Mouse (Mus musculus): ENCODE measurements around the gene Pdxk. TPM values are rescaled to one million over a fixed set of nuclear protein-coding genes. Genes with fewer than 3 reads are reported as not detected.
A peak's percentile ranks its signal among the peaks of the same experiment; 100 is the strongest.
"Not testable (repeated sequence)": the region's sequence is repeated elsewhere in the genome, so short reads cannot be mapped to it uniquely, and the experiment has no call there.

Gene Pdxk
- polyA plus RNA-seq (2014; fragmentation: Nextera tagmentation; extraction: Ambion mirVana): 8.0 and 9.2 TPM in 2 replicates

DNA sequence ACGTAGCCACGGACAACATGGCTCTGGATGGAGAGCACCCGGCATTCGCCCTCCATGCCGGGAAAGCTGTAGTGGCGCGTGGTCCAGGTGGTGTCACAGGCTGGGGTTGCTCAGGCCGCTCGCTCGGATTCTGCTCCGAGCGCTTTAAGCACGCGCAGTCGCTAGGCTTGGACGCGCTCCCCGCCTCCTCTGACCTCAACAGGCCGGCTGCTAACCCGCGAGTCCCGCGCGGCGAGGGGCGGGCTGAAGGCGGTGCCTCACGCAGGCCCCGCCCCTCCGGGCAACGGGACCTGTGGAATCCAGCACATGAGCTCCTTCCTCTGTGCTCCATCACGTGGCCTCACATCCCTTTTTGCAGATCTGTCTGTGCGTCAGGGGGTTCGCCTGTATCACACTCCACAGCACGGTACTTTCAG lies at the start of gene Pdxk:
TSS of gene Pdxk (minus strand) at position 184 of the 416 bp plus-strand sequence.
- Histone ChIP-seq H3K4me3 (ENCODE audit: low read depth, low read length) (peak within 1 kb of the TSS; percentile 62), H3K4me1 (replicated peaks; ENCODE audit: control insufficient read depth, insufficient read depth, low read length) (peaks cover 2% of the 10 kb centered on the region; the same call in 1 of the 2 replicates), H3K27ac (ENCODE audit: low read depth, low read length) (no peak within 1 kb of the TSS), H3K9ac (ENCODE audit: low read length) (peak within 1 kb of the TSS; percentile 67), H3K4me2 (ENCODE audit: low read depth, low read length, severe bottlenecking) (peak within 1 kb of the TSS; percentile 99), H3K27me3 (ENCODE audit: control insufficient read depth, insufficient read depth, low read length) (no peaks in the 10 kb centered on the region), H3K9me3 (ENCODE audit: control insufficient read depth, low read length) (no peaks in the 10 kb centered on the region), H3K36me3 (ENCODE audit: control insufficient read depth, insufficient read depth, low read length) (no peaks in the 10 kb centered on the region)
- DNase-seq (ENCODE audit: low spot score): peak; percentile 95
- 1% methylated on average over 31 of the region's 35 CpGs for WGBS
- ATAC-seq (replicated peaks; ENCODE audit: low FRiP score): peak; percentile 93

DNA sequence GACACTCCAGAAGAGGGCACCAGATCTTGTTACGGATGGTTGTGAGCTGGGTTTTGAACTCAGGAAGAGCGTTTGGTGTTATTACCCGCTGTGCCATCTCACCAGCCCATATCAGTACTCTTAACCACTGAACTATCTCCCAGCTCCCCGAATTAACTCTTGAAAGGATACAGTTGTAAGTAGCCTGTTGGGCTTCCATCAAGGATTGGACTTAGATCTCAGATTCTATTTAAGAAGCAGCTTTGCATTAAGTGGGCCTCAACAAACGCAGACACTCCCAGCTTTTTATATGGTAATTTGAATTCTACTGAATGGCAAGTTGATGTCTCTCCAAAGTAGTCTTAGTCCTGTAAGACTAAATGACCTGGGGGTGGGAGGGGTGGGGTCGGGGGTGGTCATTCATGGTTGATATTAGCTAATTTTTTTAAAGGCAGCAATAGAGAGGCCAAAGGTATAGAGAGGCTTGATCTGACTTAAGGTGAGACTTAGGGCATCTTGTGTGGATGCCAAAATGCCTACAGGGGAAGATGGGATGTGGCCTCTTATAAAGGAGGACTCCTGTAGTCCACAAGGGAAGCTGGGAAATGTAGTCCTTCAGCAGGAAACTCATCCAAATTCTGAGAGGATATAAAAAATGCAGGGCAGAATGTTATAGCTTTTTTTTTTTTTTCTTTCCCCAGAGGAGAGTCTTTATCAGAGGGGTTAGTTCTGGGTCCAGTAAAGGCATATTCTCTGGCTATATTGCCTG lies 38.4 kb upstream of the Pdxk start:
- H3K4me3 ChIP-seq (ENCODE audit: low read depth, low read length): no peak overlapping the region
- no peak overlapping the region for H3K4me2 ChIP-seq (ENCODE audit: low read depth, low read length, severe bottlenecking)
- no peak overlapping the region for H3K9ac ChIP-seq (ENCODE audit: low read length)
- H3K9me3 ChIP-seq (ENCODE audit: control insufficient read depth, low read length): no peaks in the 10 kb centered on the region
- H3K36me3 ChIP-seq (ENCODE audit: control insufficient read depth, insufficient read depth, low read length): no peaks in the 10 kb centered on the region
- H3K4me1 ChIP-seq (replicated peaks; ENCODE audit: control insufficient read depth, insufficient read depth, low read length): no peaks in the 10 kb centered on the region
- 78% methylated on average over 6 of the region's 6 CpGs for WGBS
- H3K27me3 ChIP-seq (ENCODE audit: control insufficient read depth, insufficient read depth, low read length): no peaks in the 10 kb centered on the region
- DNase-seq (ENCODE audit: low spot score): no peak
- no peak overlapping the region for H3K27ac ChIP-seq (ENCODE audit: low read depth, low read length)
- ATAC-seq (replicated peaks; ENCODE audit: low FRiP score): no peak

DNA sequence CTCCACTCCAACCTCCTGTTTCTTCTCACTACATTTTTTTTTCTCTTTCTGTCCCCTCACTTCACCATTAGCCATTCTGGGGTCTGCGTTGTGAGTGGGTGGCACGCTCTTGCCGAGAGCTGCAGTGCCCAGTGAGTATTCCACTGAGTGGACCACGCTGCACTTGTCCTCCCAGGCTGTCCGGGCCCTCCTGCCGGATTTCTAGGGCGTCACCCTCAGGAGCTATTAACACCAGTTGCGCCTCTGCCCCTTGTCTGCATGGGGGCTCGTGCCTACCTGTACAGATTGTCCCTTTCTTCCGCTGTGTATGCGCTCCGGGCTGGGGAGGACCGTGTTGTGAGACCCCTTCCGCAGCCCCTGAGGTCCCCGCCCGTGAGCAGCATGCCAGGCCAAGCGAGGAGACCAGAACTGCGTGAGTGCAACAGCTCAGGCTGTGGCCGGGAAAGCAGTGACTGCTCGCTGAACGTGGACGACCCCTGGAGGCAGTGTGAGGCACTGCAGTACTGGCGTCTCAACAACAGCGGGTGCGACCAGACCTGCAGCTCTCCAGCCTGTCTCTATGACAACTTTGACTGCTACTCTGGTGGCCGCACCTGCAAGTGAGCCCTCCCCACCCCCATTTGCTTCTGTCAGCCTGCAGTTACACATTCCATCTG lies 22.8 kb upstream of the Pdxk start:
- H3K9me3 ChIP-seq (ENCODE audit: control insufficient read depth, low read length): no peaks in the 10 kb centered on the region
- WGBS: 7% methylated on average over 26 of the region's 26 CpGs
- ATAC-seq (replicated peaks; ENCODE audit: low FRiP score): peak; percentile 84
- peak; percentile 93 for DNase-seq (ENCODE audit: low spot score)
- no peak overlapping the region for H3K4me3 ChIP-seq (ENCODE audit: low read depth, low read length)
- H3K27me3 ChIP-seq (ENCODE audit: control insufficient read depth, insufficient read depth, low read length): peaks cover 4% of the 10 kb centered on the region; the same call in 1 of the 2 replicates
- H3K4me2 ChIP-seq (ENCODE audit: low read depth, low read length, severe bottlenecking): peak overlapping the region; percentile 47
- peak overlapping the region; percentile 36; the same call in 1 of the 2 replicates for H3K9ac ChIP-seq (ENCODE audit: low read length)
- H3K4me1 ChIP-seq (replicated peaks; ENCODE audit: control insufficient read depth, insufficient read depth, low read length): no peaks in the 10 kb centered on the region
- no peaks in the 10 kb centered on the region for H3K36me3 ChIP-seq (ENCODE audit: control insufficient read depth, insufficient read depth, low read length)
- no peak overlapping the region for H3K27ac ChIP-seq (ENCODE audit: low read depth, low read length)

DNA sequence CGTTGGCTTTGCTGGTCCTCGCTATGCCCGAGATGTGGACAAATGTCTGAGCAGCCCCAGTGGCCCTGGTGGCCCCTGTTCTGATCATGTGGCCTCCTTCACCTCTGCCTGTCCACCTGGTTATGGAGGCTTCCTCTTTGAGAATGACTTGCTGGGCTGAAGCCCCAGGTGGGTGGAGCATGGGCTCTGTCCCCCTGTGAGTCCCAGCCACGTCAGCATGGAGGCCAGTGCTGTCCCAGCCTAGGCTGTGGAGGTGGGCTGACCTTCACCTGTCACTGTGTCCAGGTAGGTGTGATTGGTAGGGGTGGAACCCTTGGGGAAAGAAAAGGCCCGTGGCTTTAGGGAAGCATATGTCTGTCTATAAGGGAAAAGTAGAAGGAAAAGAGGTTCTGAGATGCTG lies 22.1 kb upstream of the Pdxk start:
- DNase-seq (ENCODE audit: low spot score) (no peak), ATAC-seq (replicated peaks; ENCODE audit: low FRiP score) (no peak)
- no peak overlapping the region for H3K27ac ChIP-seq (ENCODE audit: low read depth, low read length)

DNA sequence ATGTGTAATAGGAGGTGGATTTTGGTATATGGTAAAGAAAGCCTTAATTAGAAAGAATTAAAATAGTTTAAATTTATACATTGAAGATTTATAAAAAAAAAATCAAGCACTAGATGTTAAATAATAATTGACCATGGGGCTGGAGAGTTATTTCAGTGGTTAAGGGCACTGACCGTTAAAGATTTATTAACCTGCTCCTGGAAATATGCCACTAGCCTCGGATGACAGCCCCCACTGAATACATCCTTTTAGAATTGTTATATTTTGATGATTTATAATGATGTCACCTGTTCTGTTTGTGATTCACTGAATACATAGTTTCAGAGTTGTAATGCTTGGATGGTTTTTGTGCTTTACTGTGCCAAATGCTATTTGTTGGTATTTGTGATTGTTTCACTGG lies 20.6 kb upstream of the Pdxk start:
- not testable (repeated sequence) for H3K4me2 ChIP-seq (ENCODE audit: low read depth, low read length, severe bottlenecking); DNase-seq (ENCODE audit: low spot score); H3K9ac ChIP-seq (ENCODE audit: low read length); H3K4me1 ChIP-seq (replicated peaks; ENCODE audit: control insufficient read depth, insufficient read depth, low read length); H3K27ac ChIP-seq (ENCODE audit: low read depth, low read length); H3K36me3 ChIP-seq (ENCODE audit: control insufficient read depth, insufficient read depth, low read length); H3K9me3 ChIP-seq (ENCODE audit: control insufficient read depth, low read length); ATAC-seq (replicated peaks; ENCODE audit: low FRiP score); H3K4me3 ChIP-seq (ENCODE audit: low read depth, low read length); H3K27me3 ChIP-seq (ENCODE audit: control insufficient read depth, insufficient read depth, low read length)
- 90% methylated on average over 2 of the region's 2 CpGs for whole genome bisulfite sequencing

More for the DNA sequence above, 22.1 kb upstream of the Pdxk start:
- Histone ChIP-seq H3K27me3 (ENCODE audit: control insufficient read depth, insufficient read depth, low read length) (peaks cover 6% of the 10 kb centered on the region; the same call in 1 of the 2 replicates), H3K4me3 (ENCODE audit: low read depth, low read length) (no peak overlapping the region), H3K9me3 (ENCODE audit: control insufficient read depth, low read length) (no peaks in the 10 kb centered on the region), H3K9ac (ENCODE audit: low read length) (no peak overlapping the region), H3K4me1 (replicated peaks; ENCODE audit: control insufficient read depth, insufficient read depth, low read length) (no peaks in the 10 kb centered on the region), H3K4me2 (ENCODE audit: low read depth, low read length, severe bottlenecking) (no peak overlapping the region), H3K36me3 (ENCODE audit: control insufficient read depth, insufficient read depth, low read length) (no peaks in the 10 kb centered on the region)
- 74% methylated on average over 5 of the region's 5 CpGs for WGBS

DNA sequence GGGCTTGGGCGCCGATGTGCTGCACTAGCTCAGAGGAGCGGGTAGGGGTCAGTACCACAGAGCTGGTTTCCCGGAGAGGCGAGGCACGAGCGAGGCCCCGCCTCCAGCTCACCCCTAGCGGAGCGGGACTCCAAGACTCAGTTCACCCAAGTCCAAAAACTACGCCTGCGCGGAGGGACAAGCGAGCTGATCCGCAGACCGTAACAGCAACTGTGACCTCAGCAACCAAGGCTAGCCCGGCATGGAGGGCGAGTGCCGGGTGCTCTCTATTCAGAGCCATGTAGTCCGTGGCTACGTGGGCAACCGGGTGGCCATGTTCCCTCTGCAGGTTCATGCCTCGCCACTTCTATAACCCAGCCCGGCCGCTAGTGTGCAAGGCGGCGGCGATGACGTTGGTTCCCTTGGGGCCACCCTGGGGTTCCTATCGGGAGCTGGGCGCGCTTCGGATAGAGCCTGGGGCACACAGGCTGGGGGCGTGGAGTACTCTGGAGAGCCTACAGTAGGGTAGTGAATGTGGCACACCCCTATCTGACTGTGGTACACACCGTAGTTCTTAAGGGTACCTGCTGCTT lies 17.2 kb upstream of the Pdxk start:
- Histone ChIP-seq H3K9ac (ENCODE audit: low read length) (peak overlapping the region; percentile 63), H3K4me2 (ENCODE audit: low read depth, low read length, severe bottlenecking) (peak overlapping the region; percentile 83), H3K36me3 (ENCODE audit: control insufficient read depth, insufficient read depth, low read length) (no peaks in the 10 kb centered on the region), H3K4me3 (ENCODE audit: low read depth, low read length) (peak overlapping the region; percentile 43), H3K27me3 (ENCODE audit: control insufficient read depth, insufficient read depth, low read length) (peaks cover 6% of the 10 kb centered on the region; the same call in 1 of the 2 replicates), H3K4me1 (replicated peaks; ENCODE audit: control insufficient read depth, insufficient read depth, low read length) (0 out of 2 replicates have a peak, but pooled peaks cover 4% of the 10 kb centered on the region), H3K9me3 (ENCODE audit: control insufficient read depth, low read length) (no peaks in the 10 kb centered on the region), H3K27ac (ENCODE audit: low read depth, low read length) (no peak overlapping the region)
- 1% methylated on average over 35 of the region's 35 CpGs for WGBS
- peak; percentile 88 for DNase-seq (ENCODE audit: low spot score)
- ATAC-seq (replicated peaks; ENCODE audit: low FRiP score): peak; percentile 95

DNA sequence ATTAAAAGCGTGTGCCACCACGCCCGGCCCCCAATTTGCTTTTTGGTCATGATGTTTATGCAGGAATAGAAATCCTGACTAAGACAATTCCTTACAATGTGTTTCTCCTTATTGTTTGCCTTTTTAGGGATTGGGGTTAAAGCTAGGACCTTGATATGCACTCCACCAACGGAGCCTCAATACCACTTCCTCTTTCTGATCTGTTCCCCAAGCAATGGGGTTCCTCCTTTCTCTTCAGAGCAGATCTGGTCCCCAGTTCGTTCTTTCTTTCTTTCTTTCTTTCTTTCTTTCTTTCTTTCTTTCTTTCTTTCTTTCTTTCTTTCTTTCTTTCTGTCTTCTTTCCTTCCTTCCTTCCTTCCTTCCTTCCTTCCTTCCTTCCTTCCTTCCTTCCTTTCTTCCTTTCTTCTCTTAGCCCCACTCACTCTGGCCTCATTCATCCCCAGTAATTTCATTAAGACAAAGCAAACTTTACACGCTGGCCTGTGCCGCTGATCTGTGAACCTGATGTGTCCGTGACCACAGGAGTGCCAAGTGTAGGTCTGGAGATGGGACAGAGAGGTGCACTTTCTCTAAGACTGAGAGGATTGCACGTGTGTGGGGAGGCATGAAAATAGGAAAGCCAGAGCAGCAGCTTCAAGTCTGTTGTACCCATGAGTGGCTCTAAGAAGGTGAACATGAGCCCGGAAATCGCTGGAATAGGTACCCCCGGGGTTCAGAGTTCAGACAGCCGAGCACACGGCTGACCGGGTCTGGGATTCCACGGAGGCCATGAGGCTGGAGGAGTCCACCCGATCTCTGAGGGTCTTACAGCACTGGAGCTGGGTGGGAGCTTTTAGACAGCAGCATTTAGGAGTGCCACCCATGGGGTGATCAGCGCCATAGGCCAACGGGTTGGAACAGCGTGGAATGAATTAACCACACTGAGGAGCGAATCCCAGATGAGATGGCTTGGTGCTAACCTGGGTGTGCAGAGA lies 16.5 kb upstream of the Pdxk start:
- peaks cover 6% of the 10 kb centered on the region; the same call in 1 of the 2 replicates for H3K27me3 ChIP-seq (ENCODE audit: control insufficient read depth, insufficient read depth, low read length)
- peak; percentile 35 for ATAC-seq (replicated peaks; ENCODE audit: low FRiP score)
- DNase-seq (ENCODE audit: low spot score): no peak

DNA sequence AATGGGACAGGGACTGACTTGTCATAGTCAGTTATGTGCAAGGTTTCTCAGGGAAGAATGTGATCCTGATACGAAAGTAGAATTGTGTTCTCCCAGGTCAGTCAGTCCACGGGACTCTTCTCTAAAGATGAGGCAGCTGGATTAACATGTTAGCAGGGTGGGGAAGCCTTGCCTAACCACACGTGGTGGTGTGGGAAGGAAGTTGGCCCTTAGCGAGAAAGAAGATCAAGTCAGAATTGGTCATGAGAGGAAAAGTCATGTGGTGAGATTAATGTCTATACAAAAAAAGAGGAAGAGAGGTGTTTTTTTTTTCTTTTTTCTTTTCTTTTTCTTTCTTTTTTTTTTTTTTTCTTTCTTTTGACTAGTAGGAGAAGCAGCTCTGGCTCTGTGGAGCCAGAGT lies 12.0 kb upstream of the Pdxk start:
- DNase-seq (ENCODE audit: low spot score) (no peak), ATAC-seq (replicated peaks; ENCODE audit: low FRiP score) (no peak)
- H3K9ac ChIP-seq (ENCODE audit: low read length): no peak overlapping the region
- no peak overlapping the region for H3K27ac ChIP-seq (ENCODE audit: low read depth, low read length)
- WGBS: 76% methylated on average over 4 of the region's 4 CpGs
- H3K4me3 ChIP-seq (ENCODE audit: low read depth, low read length): no peak overlapping the region
- H3K36me3 ChIP-seq (ENCODE audit: control insufficient read depth, insufficient read depth, low read length): no peaks in the 10 kb centered on the region
- 0 out of 2 replicates have a peak, but pooled peaks cover 4% of the 10 kb centered on the region for H3K4me1 ChIP-seq (replicated peaks; ENCODE audit: control insufficient read depth, insufficient read depth, low read length)
- H3K4me2 ChIP-seq (ENCODE audit: low read depth, low read length, severe bottlenecking): no peak overlapping the region
- H3K27me3 ChIP-seq (ENCODE audit: control insufficient read depth, insufficient read depth, low read length): no peaks in the 10 kb centered on the region
- H3K9me3 ChIP-seq (ENCODE audit: control insufficient read depth, low read length): no peaks in the 10 kb centered on the region

More for the DNA sequence above, 16.5 kb upstream of the Pdxk start:
- no peaks in the 10 kb centered on the region for H3K36me3 ChIP-seq (ENCODE audit: control insufficient read depth, insufficient read depth, low read length)
- peak overlapping the region; percentile 43 for H3K4me3 ChIP-seq (ENCODE audit: low read depth, low read length)
- 41% methylated on average over 21 of the region's 21 CpGs for WGBS
- H3K27ac ChIP-seq (ENCODE audit: low read depth, low read length): no peak overlapping the region
- no peaks in the 10 kb centered on the region for H3K9me3 ChIP-seq (ENCODE audit: control insufficient read depth, low read length)
- H3K4me1 ChIP-seq (replicated peaks; ENCODE audit: control insufficient read depth, insufficient read depth, low read length): 0 out of 2 replicates have a peak, but pooled peaks cover 4% of the 10 kb centered on the region
- H3K4me2 ChIP-seq (ENCODE audit: low read depth, low read length, severe bottlenecking): peak overlapping the region; percentile 83
- peak overlapping the region; percentile 63 for H3K9ac ChIP-seq (ENCODE audit: low read length)

Data from forebrain, embryonic 11.5 days (tissue).